Mouse (Mus musculus): ENCODE results near the gene Crmp1. TPM values are rescaled to one million over a fixed set of nuclear protein-coding genes. Genes with fewer than 3 reads are reported as not detected.
A peak's percentile ranks its signal among the peaks of the same experiment; 100 is the strongest.

Crmp1 gene
- polyA plus RNA-seq, 1 experiment from 2014 or later: 0.13 TPM

GRCm38 (mm10) chr5:37256823-37257222, 15.1 kb downstream of the Crmp1 start:
- TF ChIP-seq EP300 (IDR thresholded peaks at IDR 0.05; ENCODE audit: low read depth): no peak
- TF ChIP-seq CTCF (IDR thresholded peaks at IDR 0.05; ENCODE audit: low read depth): no peak
- WGBS (ENCODE audit: insufficient replicate concordance): 54% methylated on average over 7 of the region's 7 CpGs
- ATAC-seq: no peak
- Histone ChIP-seq H3K9ac (replicated peaks) (no peak overlapping the region), H3K4me2 (ENCODE audit: low read depth, low read length) (no peak overlapping the region), H3K4me1 (ENCODE audit: insufficient read depth) (no peaks in the 10 kb centered on the region), H3K27ac (ENCODE audit: low read depth) (no peak overlapping the region), H3K36me3 (replicated peaks; ENCODE audit: insufficient read depth, low read length) (no peaks in the 10 kb centered on the region), H3K4me3 (ENCODE audit: low read depth, low read length) (no peak overlapping the region), H3K9me3 (ENCODE audit: low read length) (no peaks in the 10 kb centered on the region), H3K27me3 (ENCODE audit: insufficient read depth, low read length) (no peaks in the 10 kb centered on the region)
- no peak for DNase-seq

- H3K4me3 ChIP-seq (ENCODE audit: low read depth, low read length): no peak overlapping the region
- TF ChIP-seq EP300 (IDR thresholded peaks at IDR 0.05; ENCODE audit: low read depth) (no peak), CTCF (IDR thresholded peaks at IDR 0.05; ENCODE audit: low read depth) (no peak)
- peak; percentile 30 for DNase-seq
- no peaks in the 10 kb centered on the region for H3K9me3 ChIP-seq (ENCODE audit: low read length)
- no peak overlapping the region for H3K9ac ChIP-seq (replicated peaks)
- no peak for ATAC-seq
- no peak overlapping the region for H3K4me2 ChIP-seq (ENCODE audit: low read depth, low read length)
- WGBS (ENCODE audit: insufficient replicate concordance): 40% methylated on average over 5 of the region's 5 CpGs
- no peaks in the 10 kb centered on the region for H3K27me3 ChIP-seq (ENCODE audit: insufficient read depth, low read length)
- no peaks in the 10 kb centered on the region for H3K36me3 ChIP-seq (replicated peaks; ENCODE audit: insufficient read depth, low read length)
- no peak overlapping the region for H3K27ac ChIP-seq (ENCODE audit: low read depth)
- no peaks in the 10 kb centered on the region for H3K4me1 ChIP-seq (ENCODE audit: insufficient read depth)
Observed at GRCm38 (mm10) chr5:37257243-37257642, 15.5 kb downstream of the Crmp1 start.

GRCm38 (mm10) chr5:37261734-37262133, 20.0 kb downstream of the Crmp1 start:
- 64% methylated on average over 5 of the region's 5 CpGs for whole genome bisulfite sequencing (ENCODE audit: insufficient replicate concordance)
- ATAC-seq (no peak), DNase-seq (no peak)
- no peak overlapping the region for H3K9ac ChIP-seq (replicated peaks)
- H3K27ac ChIP-seq (ENCODE audit: low read depth): no peak overlapping the region
- H3K4me3 ChIP-seq (ENCODE audit: low read depth, low read length): no peak overlapping the region
- no peaks in the 10 kb centered on the region for H3K9me3 ChIP-seq (ENCODE audit: low read length)
- no peaks in the 10 kb centered on the region for H3K36me3 ChIP-seq (replicated peaks; ENCODE audit: insufficient read depth, low read length)
- no peak overlapping the region for H3K4me2 ChIP-seq (ENCODE audit: low read depth, low read length)
- H3K4me1 ChIP-seq (ENCODE audit: insufficient read depth): no peaks in the 10 kb centered on the region
- no peaks in the 10 kb centered on the region for H3K27me3 ChIP-seq (ENCODE audit: insufficient read depth, low read length)
- TF ChIP-seq CTCF (IDR thresholded peaks at IDR 0.05; ENCODE audit: low read depth) (no peak), EP300 (IDR thresholded peaks at IDR 0.05; ENCODE audit: low read depth) (no peak)

GRCm38 (mm10) chr5:37263816-37264215, 22.1 kb downstream of the Crmp1 start:
- Histone ChIP-seq H3K9ac (replicated peaks) (no peak overlapping the region), H3K27ac (ENCODE audit: low read depth) (no peak overlapping the region), H3K36me3 (replicated peaks; ENCODE audit: insufficient read depth, low read length) (no peaks in the 10 kb centered on the region), H3K4me3 (ENCODE audit: low read depth, low read length) (no peak overlapping the region), H3K4me2 (ENCODE audit: low read depth, low read length) (no peak overlapping the region), H3K9me3 (ENCODE audit: low read length) (no peaks in the 10 kb centered on the region), H3K27me3 (ENCODE audit: insufficient read depth, low read length) (no peaks in the 10 kb centered on the region), H3K4me1 (ENCODE audit: insufficient read depth) (no peaks in the 10 kb centered on the region)
- no peak for ATAC-seq
- TF ChIP-seq EP300 (IDR thresholded peaks at IDR 0.05; ENCODE audit: low read depth) (no peak), CTCF (IDR thresholded peaks at IDR 0.05; ENCODE audit: low read depth) (no peak)
- no peak for DNase-seq
- 63% methylated on average over 6 of the region's 6 CpGs for WGBS (ENCODE audit: insufficient replicate concordance)

GRCm38 (mm10) chr5:37281021-37281420, 39.3 kb downstream of the Crmp1 start:
- TF ChIP-seq EP300 (IDR thresholded peaks at IDR 0.05; ENCODE audit: low read depth) (no peak), CTCF (IDR thresholded peaks at IDR 0.05; ENCODE audit: low read depth) (no peak)
- no peak for DNase-seq
- Histone ChIP-seq H3K27ac (ENCODE audit: low read depth) (no peak overlapping the region), H3K9ac (replicated peaks) (no peak overlapping the region), H3K9me3 (ENCODE audit: low read length) (no peaks in the 10 kb centered on the region), H3K36me3 (replicated peaks; ENCODE audit: insufficient read depth, low read length) (no peaks in the 10 kb centered on the region), H3K4me2 (ENCODE audit: low read depth, low read length) (no peak overlapping the region), H3K4me3 (ENCODE audit: low read depth, low read length) (no peak overlapping the region), H3K4me1 (ENCODE audit: insufficient read depth) (no peaks in the 10 kb centered on the region), H3K27me3 (ENCODE audit: insufficient read depth, low read length) (no peaks in the 10 kb centered on the region)
- ATAC-seq: no peak
- 81% methylated on average over 11 of the region's 11 CpGs for WGBS (ENCODE audit: insufficient replicate concordance)

- WGBS (ENCODE audit: insufficient replicate concordance): 64% methylated on average over 3 of the region's 3 CpGs
- no peak overlapping the region for H3K27ac ChIP-seq (ENCODE audit: low read depth)
Observed at GRCm38 (mm10) chr5:37288374-37288773, 46.6 kb downstream of the Crmp1 start.

GRCm38 (mm10) chr5:37289236-37289635, 47.5 kb downstream of the Crmp1 start:
- TF ChIP-seq EP300 (IDR thresholded peaks at IDR 0.05; ENCODE audit: low read depth) (no peak), CTCF (IDR thresholded peaks at IDR 0.05; ENCODE audit: low read depth) (peak; percentile 77)
- Histone ChIP-seq H3K27ac (ENCODE audit: low read depth) (no peak overlapping the region), H3K27me3 (ENCODE audit: insufficient read depth, low read length) (no peaks in the 10 kb centered on the region), H3K4me3 (ENCODE audit: low read depth, low read length) (no peak overlapping the region), H3K4me2 (ENCODE audit: low read depth, low read length) (no peak overlapping the region), H3K36me3 (replicated peaks; ENCODE audit: insufficient read depth, low read length) (no peaks in the 10 kb centered on the region), H3K9ac (replicated peaks) (no peak overlapping the region), H3K9me3 (ENCODE audit: low read length) (no peaks in the 10 kb centered on the region), H3K4me1 (ENCODE audit: insufficient read depth) (no peaks in the 10 kb centered on the region)
- no peak for ATAC-seq
- DNase-seq: no peak
- WGBS (ENCODE audit: insufficient replicate concordance): 15% methylated on average over 3 of the region's 3 CpGs

More at GRCm38 (mm10) chr5:37288374-37288773, 46.6 kb downstream of the Crmp1 start:
- H3K9me3 ChIP-seq (ENCODE audit: low read length): no peaks in the 10 kb centered on the region
- H3K36me3 ChIP-seq (replicated peaks; ENCODE audit: insufficient read depth, low read length): no peaks in the 10 kb centered on the region
- H3K9ac ChIP-seq (replicated peaks): no peak overlapping the region
- no peaks in the 10 kb centered on the region for H3K4me1 ChIP-seq (ENCODE audit: insufficient read depth)
- no peak overlapping the region for H3K4me2 ChIP-seq (ENCODE audit: low read depth, low read length)
- no peak for ATAC-seq
- H3K27me3 ChIP-seq (ENCODE audit: insufficient read depth, low read length): no peaks in the 10 kb centered on the region
- TF ChIP-seq EP300 (IDR thresholded peaks at IDR 0.05; ENCODE audit: low read depth) (no peak), CTCF (IDR thresholded peaks at IDR 0.05; ENCODE audit: low read depth) (peak; percentile 71)
- H3K4me3 ChIP-seq (ENCODE audit: low read depth, low read length): no peak overlapping the region
- peak; percentile 34 for DNase-seq
